Mouse (Mus musculus) liver, adult 2 months (tissue): ENCODE data around the gene Pard3.

Experiments
- CTCF ChIP-seq: fragments of 200-500 bp; IDR thresholded peaks from 2 replicates; pipeline ENCODE4 v1.5.1; 2011; ENCODE audit warnings: low read depth, low read length, control low read depth
- POLR2A ChIP-seq: fragments of 200-500 bp; IDR thresholded peaks from 2 replicates; pipeline ENCODE4 v1.6.1; 2011; ENCODE audit warnings: low read length, control low read depth; ENCODE audit not compliant: insufficient read depth; ENCODE audit errors: extremely low read depth

GRCm38 (mm10) chr8:127426857-127427256 is 363.2 kb downstream of the Pard3 start:
- TF ChIP-seq CTCF (no peak), POLR2A (no peak)
